Mouse (Mus musculus) liver, postnatal 0 days (tissue): ENCODE data around the gene Cep55.

Experiments used
- CTCF ChIP-seq: sonication (generic); IDR thresholded peaks from 2 replicates; pipeline ENCODE4 v1.5.1; 2016; ENCODE audit warnings: antibody characterized with exemption, low read depth
- EP300 ChIP-seq: IDR thresholded peaks from 2 replicates; pipeline ENCODE4 v1.6.1; 2016; ENCODE audit warnings: antibody characterized with exemption, low read depth, mild to moderate bottlenecking

- no peak for TF ChIP-seq CTCF
- no peak for TF ChIP-seq EP300
Measured at GRCm38 (mm10) chr19:38120123-38120760, 65.4 kb downstream of the Cep55 start.
